Comparison of ENCODE assay signal across 20 mouse cellular contexts in genomic region chr3:88452716-88453115, GRCm38 (mm10). TPM values are rescaled to one million over a fixed set of nuclear protein-coding genes. Genes with fewer than 3 reads are reported as not detected.
DNase-seq lines count a peak whose midpoint lies in the region; ATAC-seq and TF ChIP-seq lines count a peak whose summit lies in the region.
"Had no signal": no experiment of that assay in that cellular context is flagged by ENCODE, and none has a peak within 500 bp of the region (broad histone marks: within the 10 kb centered on the region; RNA-seq: fewer than 3 reads in every experiment).

No protein-coding gene starts in this region.

- no peaks in the 10 kb centered on the region for H3K9me3 ChIP-seq in embryonic facial prominence, embryonic 12.5 days
- no peaks in the 10 kb centered on the region for H3K9me3 ChIP-seq in embryonic facial prominence, embryonic 10.5 days
- H3K9me3 ChIP-seq in forebrain, postnatal 0 days (ENCODE audit: low read length) = no peaks in the 10 kb centered on the region
- H3K9me3 ChIP-seq in forebrain, embryonic 13.5 days (replicated peaks) = no peaks in the 10 kb centered on the region
- H3K9me3 ChIP-seq: embryonic facial prominence, embryonic 13.5 days; forebrain, embryonic 12.5 days; limb, embryonic 15.5 days; midbrain, embryonic 12.5 days had no signal

- no peak overlapping the region for H3K4me3 ChIP-seq in embryonic facial prominence, embryonic 12.5 days
- H3K4me3 ChIP-seq in embryonic facial prominence, embryonic 10.5 days = no peak overlapping the region
- H3K4me3 ChIP-seq in forebrain, postnatal 0 days (ENCODE audit: low read depth, low read length) = no peak overlapping the region
- H3K4me3 ChIP-seq in forebrain, embryonic 13.5 days = no peak overlapping the region
- H3K4me3 ChIP-seq: embryonic facial prominence, embryonic 13.5 days; erythroblast, embryonic 14.5 days; forebrain, embryonic 12.5 days; limb, embryonic 15.5 days; midbrain, embryonic 12.5 days had no signal

- peaks cover 19% of the 10 kb centered on the region for H3K4me1 ChIP-seq in embryonic facial prominence, embryonic 12.5 days
- H3K4me1 ChIP-seq in embryonic facial prominence, embryonic 10.5 days = peaks cover 48% of the 10 kb centered on the region
- peaks cover 11% of the 10 kb centered on the region; the same call in 1 of the 2 replicates for H3K4me1 ChIP-seq in forebrain, postnatal 0 days (ENCODE audit: insufficient read depth)
- H3K4me1 ChIP-seq in forebrain, embryonic 13.5 days = peaks cover 32% of the 10 kb centered on the region

- 0 out of 2 replicates have a peak overlapping the region, but pooled peaks have one; percentile 16 for H3K9ac ChIP-seq in embryonic facial prominence, embryonic 12.5 days
- H3K9ac ChIP-seq in forebrain, postnatal 0 days = no peak overlapping the region
- H3K9ac ChIP-seq in forebrain, embryonic 13.5 days = no peak overlapping the region
- H3K9ac ChIP-seq: embryonic facial prominence, embryonic 13.5 days; forebrain, embryonic 12.5 days; limb, embryonic 15.5 days; liver, embryonic 14.5 days; lung, embryonic 14.5 days; midbrain, embryonic 12.5 days had no signal

- no peak overlapping the region for H3K27ac ChIP-seq in embryonic facial prominence, embryonic 12.5 days
- H3K27ac ChIP-seq in embryonic facial prominence, embryonic 10.5 days (replicated peaks) = no peak overlapping the region
- H3K27ac ChIP-seq in forebrain, postnatal 0 days (ENCODE audit: low read depth, low read length) = no peak overlapping the region
- no peak overlapping the region for H3K27ac ChIP-seq in forebrain, embryonic 13.5 days
- H3K27ac ChIP-seq: embryonic facial prominence, embryonic 13.5 days; forebrain, embryonic 12.5 days; gastrocnemius, adult 2 months; limb, embryonic 15.5 days; liver, embryonic 14.5 days; midbrain, embryonic 12.5 days had no signal

- ATAC-seq in CD4-positive, CD25-positive, alpha-beta regulatory T cell, adult 4 months = no peak
- no peak for ATAC-seq in embryonic facial prominence, embryonic 12.5 days (ENCODE audit: insufficient number of reproducible peaks, insufficient read depth, low FRiP score, low TSS enrichment)
- no peak for ATAC-seq in forebrain, postnatal 0 days
- ATAC-seq in forebrain, embryonic 13.5 days = no peak
- ATAC-seq: hindbrain, embryonic 16.5 days had no signal

- peak; percentile 21 for DNase-seq in CD4-positive, CD25-positive, alpha-beta regulatory T cell, adult 2 months (ENCODE audit: low read depth, low spot score)
- no peak for DNase-seq in embryonic facial prominence, embryonic 10.5 days (ENCODE audit: low spot score)
- DNase-seq in thymus, postnatal 14 days = peak; percentile 7
- DNase-seq in thymus, postnatal 36 days = no peak
- DNase-seq in forebrain, postnatal 0 days = no peak
- DNase-seq: adrenal gland, postnatal 10 days; gastrocnemius, adult 2 months; kidney, adult 18-20 months; layer of hippocampus, adult 9-11 months; lung, embryonic 14.5 days had no signal

- no peaks in the 10 kb centered on the region for H3K36me3 ChIP-seq in embryonic facial prominence, embryonic 12.5 days
- no peaks in the 10 kb centered on the region for H3K36me3 ChIP-seq in embryonic facial prominence, embryonic 10.5 days (replicated peaks)
- H3K36me3 ChIP-seq in forebrain, postnatal 0 days (ENCODE audit: insufficient read depth) = peaks cover 46% of the 10 kb centered on the region
- H3K36me3 ChIP-seq in forebrain, embryonic 13.5 days (ENCODE audit: poor library complexity, severe bottlenecking) = peaks cover 34% of the 10 kb centered on the region
- H3K36me3 ChIP-seq: limb, embryonic 15.5 days had no signal

- TF ChIP-seq CTCF in forebrain, postnatal 0 days (IDR thresholded peaks at IDR 0.05; ENCODE audit: low read depth) = no peak

- 70% methylated on average over 6 of the region's 6 CpGs for WGBS in embryonic facial prominence, embryonic 12.5 days
- 76% methylated on average over 6 of the region's 6 CpGs for WGBS in embryonic facial prominence, embryonic 10.5 days
- WGBS in forebrain, postnatal 0 days = 69% methylated on average over 6 of the region's 6 CpGs
- WGBS in forebrain, embryonic 13.5 days = 81% methylated on average over 6 of the region's 6 CpGs

- no peak overlapping the region for H3K4me2 ChIP-seq in embryonic facial prominence, embryonic 12.5 days (replicated peaks)
- H3K4me2 ChIP-seq in forebrain, postnatal 0 days (ENCODE audit: low read depth) = no peak overlapping the region
- H3K4me2 ChIP-seq in forebrain, embryonic 13.5 days = no peak overlapping the region
- H3K4me2 ChIP-seq: embryonic facial prominence, embryonic 13.5 days; forebrain, embryonic 12.5 days; limb, embryonic 15.5 days; lung, embryonic 14.5 days; midbrain, embryonic 12.5 days had no signal

- no peaks in the 10 kb centered on the region for H3K27me3 ChIP-seq in embryonic facial prominence, embryonic 12.5 days
- H3K27me3 ChIP-seq in embryonic facial prominence, embryonic 10.5 days (replicated peaks; ENCODE audit: low read depth, poor library complexity, severe bottlenecking) = peaks cover 86% of the 10 kb centered on the region
- H3K27me3 ChIP-seq in forebrain, postnatal 0 days (ENCODE audit: insufficient read depth, low read length) = no peaks in the 10 kb centered on the region
- no peaks in the 10 kb centered on the region for H3K27me3 ChIP-seq in forebrain, embryonic 13.5 days
- H3K27me3 ChIP-seq: embryonic facial prominence, embryonic 13.5 days; limb, embryonic 15.5 days had no signal

RNA-seq across cellular contexts. Expression of gene Sema4a, which starts 8.3 kb away (rescaled TPM):
- 10 to 100 TPM; 17.6 to 32.8 TPM for polyA plus RNA-seq in CD4-positive, CD25-positive, alpha-beta regulatory T cell, adult 4 months (2017; shearing (Covaris generic))
- polyA plus RNA-seq in embryonic facial prominence, embryonic 12.5 days (2016; fragmentation: Nextera tagmentation; extraction: Ambion mirVana) = 7.5 and 9.0 TPM in 2 replicates
- polyA plus RNA-seq in embryonic facial prominence, embryonic 10.5 days (2016; fragmentation: Nextera tagmentation; extraction: Ambion mirVana) = 5.9 and 7.1 TPM in 2 replicates
- total RNA-seq in forebrain, postnatal 0 days (2014; rRNA removed) = 31.5 and 33.0 TPM in 2 replicates
- 19.1 and 25.8 TPM in 2 replicates for polyA plus RNA-seq in forebrain, postnatal 0 days (2015; fragmentation: Nextera tagmentation; extraction: Ambion mirVana)
- 13.7 and 16.7 TPM in 2 replicates for polyA plus RNA-seq in forebrain, embryonic 13.5 days (2015; fragmentation: Nextera tagmentation; extraction: Ambion mirVana)

RNA-seq across cellular contexts. Expression of gene Slc25a44, which starts 27.8 kb away (rescaled TPM):
- polyA plus RNA-seq in CD4-positive, CD25-positive, alpha-beta regulatory T cell, adult 4 months (2017; shearing (Covaris generic)) = 10 to 100 TPM; 17.5 to 18.5 TPM
- polyA plus RNA-seq in embryonic facial prominence, embryonic 12.5 days (2016; fragmentation: Nextera tagmentation; extraction: Ambion mirVana) = 17.0 and 17.3 TPM in 2 replicates
- polyA plus RNA-seq in embryonic facial prominence, embryonic 10.5 days (2016; fragmentation: Nextera tagmentation; extraction: Ambion mirVana) = 17.5 and 17.6 TPM in 2 replicates
- total RNA-seq in forebrain, postnatal 0 days (2014; rRNA removed) = 51.4 and 63.3 TPM in 2 replicates
- polyA plus RNA-seq in forebrain, postnatal 0 days (2015; fragmentation: Nextera tagmentation; extraction: Ambion mirVana) = 35.6 and 36.9 TPM in 2 replicates
- 23.0 and 26.2 TPM in 2 replicates for polyA plus RNA-seq in forebrain, embryonic 13.5 days (2015; fragmentation: Nextera tagmentation; extraction: Ambion mirVana)

RNA-seq across cellular contexts. Expression of gene Pmf1, which starts 42.6 kb away (rescaled TPM):
- polyA plus RNA-seq in CD4-positive, CD25-positive, alpha-beta regulatory T cell, adult 4 months (2017; shearing (Covaris generic)) = 10 to 100 TPM; 37.2 to 52.9 TPM
- polyA plus RNA-seq in embryonic facial prominence, embryonic 12.5 days (2016; fragmentation: Nextera tagmentation; extraction: Ambion mirVana) = 130 and 133 TPM in 2 replicates
- 184 and 194 TPM in 2 replicates for polyA plus RNA-seq in embryonic facial prominence, embryonic 10.5 days (2016; fragmentation: Nextera tagmentation; extraction: Ambion mirVana)
- 22.5 and 23.8 TPM in 2 replicates for total RNA-seq in forebrain, postnatal 0 days (2014; rRNA removed)
- 27.4 and 30.5 TPM in 2 replicates for polyA plus RNA-seq in forebrain, postnatal 0 days (2015; fragmentation: Nextera tagmentation; extraction: Ambion mirVana)
- polyA plus RNA-seq in forebrain, embryonic 13.5 days (2015; fragmentation: Nextera tagmentation; extraction: Ambion mirVana) = 107 TPM in 2 replicates

RNA-seq across cellular contexts. Expression of gene Lmna, which starts 57.0 kb away (rescaled TPM):
- polyA plus RNA-seq in CD4-positive, CD25-positive, alpha-beta regulatory T cell, adult 4 months (2017; shearing (Covaris generic)) = 1 to 10 TPM; 5.0 to 5.1 TPM
- 109 and 113 TPM in 2 replicates for polyA plus RNA-seq in embryonic facial prominence, embryonic 12.5 days (2016; fragmentation: Nextera tagmentation; extraction: Ambion mirVana)
- 15.2 and 17.9 TPM in 2 replicates for polyA plus RNA-seq in embryonic facial prominence, embryonic 10.5 days (2016; fragmentation: Nextera tagmentation; extraction: Ambion mirVana)
- 49.4 and 71.3 TPM in 2 replicates for total RNA-seq in forebrain, postnatal 0 days (2014; rRNA removed)
- polyA plus RNA-seq in forebrain, postnatal 0 days (2015; fragmentation: Nextera tagmentation; extraction: Ambion mirVana) = 51.4 and 52.9 TPM in 2 replicates
- 12.1 and 15.5 TPM in 2 replicates for polyA plus RNA-seq in forebrain, embryonic 13.5 days (2015; fragmentation: Nextera tagmentation; extraction: Ambion mirVana)

Comparison
In these comparisons a context has a peak if more than half of its experiments do, and no peak if none do; other contexts are left out.
1. DNase-seq: peak in CD4-positive, CD25-positive, alpha-beta regulatory T cell, adult 2 months (single experiment) and thymus, postnatal 14 days (single experiment); none in embryonic facial prominence, embryonic 10.5 days (single experiment), thymus, postnatal 36 days (0 of 2) and forebrain, postnatal 0 days (single experiment).